Mouse (Mus musculus): Measurements from ENCODE around the gene Kif18b. TPM values are rescaled to one million over a fixed set of nuclear protein-coding genes. Genes with fewer than 3 reads are reported as not detected.
A peak's percentile ranks its signal among the peaks of the same experiment; 100 is the strongest.

Gene Kif18b
- polyA plus RNA-seq, 1 experiment, result 72.3 TPM

DNA sequence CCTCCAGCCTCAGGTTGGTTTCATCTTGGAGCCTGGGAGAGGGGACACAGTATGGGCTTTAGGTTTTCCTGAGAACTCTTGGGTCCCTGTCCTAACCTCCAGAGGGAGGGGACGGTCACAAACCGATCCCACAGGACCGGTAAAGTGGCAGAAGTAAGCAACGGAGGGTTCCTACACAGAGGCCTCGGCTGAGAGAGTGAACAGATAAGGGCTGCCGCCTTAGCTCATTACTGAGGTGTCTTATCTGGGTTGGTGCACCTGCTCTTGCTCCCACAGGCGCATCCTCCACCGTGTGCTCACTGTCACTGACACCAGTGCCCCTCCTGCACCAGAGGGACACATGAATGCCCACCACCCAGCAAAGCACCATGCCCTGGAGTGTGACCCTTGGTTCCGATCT is 29.1 kb downstream of the Kif18b start:
- Histone ChIP-seq H3K4me3 (ENCODE audit: low read depth, low read length) (no peak overlapping the region), H3K9me3 (replicated peaks; ENCODE audit: control insufficient read depth, insufficient read depth, low read length, poor library complexity, severe bottlenecking) (no peaks in the 10 kb centered on the region), H3K36me3 (ENCODE audit: control insufficient read depth, insufficient read depth, low read length, poor library complexity, severe bottlenecking) (no peaks in the 10 kb centered on the region), H3K27me3 (ENCODE audit: control insufficient read depth, insufficient read depth, low read length, poor library complexity, severe bottlenecking) (no peaks in the 10 kb centered on the region), H3K9ac (ENCODE audit: low read depth, poor library complexity, severe bottlenecking) (no peak overlapping the region), H3K27ac (ENCODE audit: insufficient read depth, low read length) (no peak overlapping the region), H3K4me1 (ENCODE audit: control insufficient read depth, insufficient read depth, low read length) (no peaks in the 10 kb centered on the region)
- no peak for TF ChIP-seq POLR2A (IDR thresholded peaks at IDR 0.05; ENCODE audit: insufficient read depth, low read length)
- TF ChIP-seq EP300 (IDR thresholded peaks at IDR 0.05; ENCODE audit: insufficient read depth, low read depth, low read length), result no peak
- TF ChIP-seq CTCF (IDR thresholded peaks at IDR 0.05; ENCODE audit: low read depth, low read length), result no peak

DNA sequence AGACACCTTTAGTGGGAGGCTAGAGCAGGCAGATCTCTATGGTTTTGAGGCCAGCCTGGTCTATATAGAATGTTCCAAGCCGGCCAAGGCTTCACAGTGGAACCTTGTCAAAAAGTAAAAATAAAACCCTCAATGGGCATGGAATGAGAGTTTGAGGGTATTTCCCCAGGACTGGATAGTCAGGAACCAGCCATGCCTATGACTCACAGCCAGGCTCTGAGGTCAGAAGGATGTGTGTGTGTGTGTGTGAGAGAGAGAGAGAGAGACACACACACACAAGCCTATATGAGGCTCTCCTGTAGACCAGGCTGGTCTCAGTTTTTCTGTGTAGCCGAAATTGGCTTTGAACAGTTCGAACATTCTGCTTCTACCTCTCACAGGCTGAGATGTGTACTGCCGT is 30.2 kb downstream of the Kif18b start:
- Histone ChIP-seq H3K27me3 (ENCODE audit: control insufficient read depth, insufficient read depth, low read length, poor library complexity, severe bottlenecking) (no peaks in the 10 kb centered on the region), H3K36me3 (ENCODE audit: control insufficient read depth, insufficient read depth, low read length, poor library complexity, severe bottlenecking) (no peaks in the 10 kb centered on the region), H3K27ac (ENCODE audit: insufficient read depth, low read length) (no peak overlapping the region), H3K9ac (ENCODE audit: low read depth, poor library complexity, severe bottlenecking) (no peak overlapping the region), H3K4me1 (ENCODE audit: control insufficient read depth, insufficient read depth, low read length) (no peaks in the 10 kb centered on the region), H3K4me3 (ENCODE audit: low read depth, low read length) (no peak overlapping the region), H3K9me3 (replicated peaks; ENCODE audit: control insufficient read depth, insufficient read depth, low read length, poor library complexity, severe bottlenecking) (no peaks in the 10 kb centered on the region)
- TF ChIP-seq EP300 (IDR thresholded peaks at IDR 0.05; ENCODE audit: insufficient read depth, low read depth, low read length) (no peak), CTCF (IDR thresholded peaks at IDR 0.05; ENCODE audit: low read depth, low read length) (no peak), POLR2A (IDR thresholded peaks at IDR 0.05; ENCODE audit: insufficient read depth, low read length) (no peak)

DNA sequence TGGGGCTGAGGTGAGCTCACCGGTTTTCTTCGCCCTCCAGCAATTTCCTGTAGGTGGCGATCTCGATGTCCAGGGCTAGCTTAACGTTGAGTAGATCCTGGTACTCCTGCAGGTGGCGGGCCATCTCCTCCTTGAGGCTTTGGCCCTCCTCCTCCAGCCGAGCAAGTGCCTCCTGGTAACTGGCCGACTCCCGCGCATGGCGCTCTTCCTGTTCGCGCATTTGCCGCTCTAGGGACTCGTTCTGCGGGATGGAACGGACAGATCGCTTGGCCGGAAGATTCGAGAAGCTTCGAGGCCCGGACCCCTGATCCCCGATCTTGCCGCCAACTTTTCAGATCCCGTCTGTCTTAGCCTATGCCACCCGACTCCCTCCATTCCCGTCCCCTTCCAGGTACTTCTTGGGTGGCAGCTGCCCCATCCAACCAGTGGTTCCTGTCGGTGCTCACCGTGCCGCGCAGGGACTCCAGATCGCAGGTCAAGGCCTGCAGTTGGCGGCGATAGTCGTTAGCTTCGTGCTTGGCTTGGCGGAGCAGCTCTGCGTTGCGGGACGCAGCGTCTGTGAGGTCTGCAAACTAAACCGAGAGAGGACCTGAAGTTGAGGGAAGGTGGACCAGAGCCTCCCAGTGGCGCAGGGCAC is 31.8 kb downstream of the Kif18b start:
- TF ChIP-seq CTCF (IDR thresholded peaks at IDR 0.05; ENCODE audit: low read depth, low read length) (peak; percentile 98), EP300 (IDR thresholded peaks at IDR 0.05; ENCODE audit: insufficient read depth, low read depth, low read length) (0 out of 2 replicates have a peak, but pooled peaks have one; percentile 25), POLR2A (IDR thresholded peaks at IDR 0.05; ENCODE audit: insufficient read depth, low read length) (no peak)
- Histone ChIP-seq H3K9me3 (replicated peaks; ENCODE audit: control insufficient read depth, insufficient read depth, low read length, poor library complexity, severe bottlenecking) (no peaks in the 10 kb centered on the region), H3K27me3 (ENCODE audit: control insufficient read depth, insufficient read depth, low read length, poor library complexity, severe bottlenecking) (no peaks in the 10 kb centered on the region)

DNA sequence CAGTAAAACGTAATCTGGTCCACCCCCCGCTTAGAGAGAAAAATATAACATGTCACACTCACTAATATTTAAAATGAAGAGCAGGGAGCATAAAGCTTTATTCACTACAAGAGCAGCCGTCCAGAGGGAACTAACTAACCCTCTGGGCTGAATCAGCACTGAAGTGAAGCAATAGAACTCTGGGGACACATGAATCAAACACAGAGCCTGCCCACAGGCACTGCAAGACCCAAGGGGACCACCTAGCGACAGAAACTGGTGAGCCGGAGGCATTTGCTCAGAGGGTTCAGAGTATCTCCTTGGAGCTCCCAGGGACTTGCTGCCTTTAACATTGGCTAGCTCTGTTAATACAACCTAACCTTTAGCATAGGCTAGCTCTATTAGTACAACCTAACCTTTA is 34.8 kb downstream of the Kif18b start:
- Histone ChIP-seq H3K9ac (ENCODE audit: low read depth, poor library complexity, severe bottlenecking) (no peak overlapping the region), H3K9me3 (replicated peaks; ENCODE audit: control insufficient read depth, insufficient read depth, low read length, poor library complexity, severe bottlenecking) (no peaks in the 10 kb centered on the region), H3K4me1 (ENCODE audit: control insufficient read depth, insufficient read depth, low read length) (no peaks in the 10 kb centered on the region), H3K36me3 (ENCODE audit: control insufficient read depth, insufficient read depth, low read length, poor library complexity, severe bottlenecking) (no peaks in the 10 kb centered on the region), H3K27ac (ENCODE audit: insufficient read depth, low read length) (no peak overlapping the region), H3K4me3 (ENCODE audit: low read depth, low read length) (no peak overlapping the region), H3K27me3 (ENCODE audit: control insufficient read depth, insufficient read depth, low read length, poor library complexity, severe bottlenecking) (no peaks in the 10 kb centered on the region)
- TF ChIP-seq EP300 (IDR thresholded peaks at IDR 0.05; ENCODE audit: insufficient read depth, low read depth, low read length) (no peak), POLR2A (IDR thresholded peaks at IDR 0.05; ENCODE audit: insufficient read depth, low read length) (no peak), CTCF (IDR thresholded peaks at IDR 0.05; ENCODE audit: low read depth, low read length) (no peak)

More for the DNA sequence above, 31.8 kb downstream of the Kif18b start:
- no peak overlapping the region for H3K27ac ChIP-seq (ENCODE audit: insufficient read depth, low read length)
- H3K36me3 ChIP-seq (ENCODE audit: control insufficient read depth, insufficient read depth, low read length, poor library complexity, severe bottlenecking), result no peaks in the 10 kb centered on the region
- peak overlapping the region; percentile 22 for H3K9ac ChIP-seq (ENCODE audit: low read depth, poor library complexity, severe bottlenecking)
- H3K4me3 ChIP-seq (ENCODE audit: low read depth, low read length), result peak overlapping the region; percentile 38
- H3K4me1 ChIP-seq (ENCODE audit: control insufficient read depth, insufficient read depth, low read length), result no peaks in the 10 kb centered on the region

DNA sequence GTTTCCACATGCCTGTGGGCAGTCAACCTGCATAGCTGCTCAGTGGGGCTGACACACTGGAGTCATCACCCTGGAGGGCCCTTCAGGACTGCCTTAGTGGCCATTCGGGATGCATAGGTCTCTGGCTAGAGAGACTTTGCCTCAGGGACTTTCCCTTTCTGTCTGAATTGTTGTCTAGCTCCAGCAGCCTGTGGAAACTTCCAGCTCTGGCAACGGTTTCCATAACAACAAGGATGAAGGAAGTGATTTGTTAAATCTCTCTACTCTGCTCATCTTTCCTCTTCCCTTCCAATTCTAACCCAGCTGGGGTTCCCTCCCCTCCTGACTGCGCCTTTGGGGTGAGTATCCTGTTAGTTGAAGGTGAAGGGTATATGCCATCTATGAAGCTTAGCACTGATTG is 36.8 kb downstream of the Kif18b start:
- Histone ChIP-seq H3K27me3 (ENCODE audit: control insufficient read depth, insufficient read depth, low read length, poor library complexity, severe bottlenecking) (no peaks in the 10 kb centered on the region), H3K4me1 (ENCODE audit: control insufficient read depth, insufficient read depth, low read length) (no peaks in the 10 kb centered on the region)
- no peak for TF ChIP-seq EP300 (IDR thresholded peaks at IDR 0.05; ENCODE audit: insufficient read depth, low read depth, low read length)
- TF ChIP-seq POLR2A (IDR thresholded peaks at IDR 0.05; ENCODE audit: insufficient read depth, low read length), result no peak
- no peak for TF ChIP-seq CTCF (IDR thresholded peaks at IDR 0.05; ENCODE audit: low read depth, low read length)

DNA sequence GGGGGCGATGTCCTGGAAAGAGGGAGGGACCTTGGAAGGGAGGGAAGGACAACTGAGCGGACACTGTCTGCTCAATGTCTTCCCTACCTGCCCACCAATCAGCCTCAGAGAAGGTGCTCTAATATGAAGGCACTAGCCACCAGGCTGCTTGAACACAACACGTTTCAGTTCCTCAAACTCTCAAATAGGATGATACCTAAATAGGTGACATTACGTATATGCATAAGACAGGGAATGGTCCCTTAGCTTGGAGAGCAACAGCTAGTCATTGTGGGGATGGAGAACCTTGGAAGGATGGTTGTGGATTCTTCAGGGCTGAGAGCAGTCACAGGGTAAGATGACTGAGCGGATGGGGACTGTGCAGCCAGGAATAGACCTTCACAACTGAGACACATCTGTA is 37.5 kb downstream of the Kif18b start:
- Histone ChIP-seq H3K36me3 (ENCODE audit: control insufficient read depth, insufficient read depth, low read length, poor library complexity, severe bottlenecking) (no peaks in the 10 kb centered on the region), H3K4me1 (ENCODE audit: control insufficient read depth, insufficient read depth, low read length) (no peaks in the 10 kb centered on the region), H3K27ac (ENCODE audit: insufficient read depth, low read length) (no peak overlapping the region), H3K9ac (ENCODE audit: low read depth, poor library complexity, severe bottlenecking) (no peak overlapping the region), H3K27me3 (ENCODE audit: control insufficient read depth, insufficient read depth, low read length, poor library complexity, severe bottlenecking) (no peaks in the 10 kb centered on the region), H3K9me3 (replicated peaks; ENCODE audit: control insufficient read depth, insufficient read depth, low read length, poor library complexity, severe bottlenecking) (no peaks in the 10 kb centered on the region), H3K4me3 (ENCODE audit: low read depth, low read length) (no peak overlapping the region)
- TF ChIP-seq POLR2A (IDR thresholded peaks at IDR 0.05; ENCODE audit: insufficient read depth, low read length), result no peak
- no peak for TF ChIP-seq CTCF (IDR thresholded peaks at IDR 0.05; ENCODE audit: low read depth, low read length)
- no peak for TF ChIP-seq EP300 (IDR thresholded peaks at IDR 0.05; ENCODE audit: insufficient read depth, low read depth, low read length)

More for the DNA sequence above, 36.8 kb downstream of the Kif18b start:
- no peaks in the 10 kb centered on the region for H3K9me3 ChIP-seq (replicated peaks; ENCODE audit: control insufficient read depth, insufficient read depth, low read length, poor library complexity, severe bottlenecking)
- no peak overlapping the region for H3K4me3 ChIP-seq (ENCODE audit: low read depth, low read length)
- no peak overlapping the region for H3K27ac ChIP-seq (ENCODE audit: insufficient read depth, low read length)
- H3K36me3 ChIP-seq (ENCODE audit: control insufficient read depth, insufficient read depth, low read length, poor library complexity, severe bottlenecking), result no peaks in the 10 kb centered on the region
- H3K9ac ChIP-seq (ENCODE audit: low read depth, poor library complexity, severe bottlenecking), result no peak overlapping the region
